Mouse (Mus musculus) ovary, adult 10 weeks (tissue): ENCODE results near the gene Sgo1. TPM values are rescaled to one million over a fixed set of nuclear protein-coding genes. Genes with fewer than 3 reads are reported as not detected.

Experiments
- polyA plus RNA-seq: library from polyadenylated mRNA; stranded (reverse); fragments of 350-450 nt; fragmentation: Illumina TruSeq; extraction: RNeasy Lipid Tissue Mini Kit (QIAGEN cat#74804); gene quantifications from one replicate; pipeline ENCODE4 v1.2.3, GENCODE M21; 2014

Gene Sgo1
- 27.4 TPM for polyA plus RNA-seq

DNA sequence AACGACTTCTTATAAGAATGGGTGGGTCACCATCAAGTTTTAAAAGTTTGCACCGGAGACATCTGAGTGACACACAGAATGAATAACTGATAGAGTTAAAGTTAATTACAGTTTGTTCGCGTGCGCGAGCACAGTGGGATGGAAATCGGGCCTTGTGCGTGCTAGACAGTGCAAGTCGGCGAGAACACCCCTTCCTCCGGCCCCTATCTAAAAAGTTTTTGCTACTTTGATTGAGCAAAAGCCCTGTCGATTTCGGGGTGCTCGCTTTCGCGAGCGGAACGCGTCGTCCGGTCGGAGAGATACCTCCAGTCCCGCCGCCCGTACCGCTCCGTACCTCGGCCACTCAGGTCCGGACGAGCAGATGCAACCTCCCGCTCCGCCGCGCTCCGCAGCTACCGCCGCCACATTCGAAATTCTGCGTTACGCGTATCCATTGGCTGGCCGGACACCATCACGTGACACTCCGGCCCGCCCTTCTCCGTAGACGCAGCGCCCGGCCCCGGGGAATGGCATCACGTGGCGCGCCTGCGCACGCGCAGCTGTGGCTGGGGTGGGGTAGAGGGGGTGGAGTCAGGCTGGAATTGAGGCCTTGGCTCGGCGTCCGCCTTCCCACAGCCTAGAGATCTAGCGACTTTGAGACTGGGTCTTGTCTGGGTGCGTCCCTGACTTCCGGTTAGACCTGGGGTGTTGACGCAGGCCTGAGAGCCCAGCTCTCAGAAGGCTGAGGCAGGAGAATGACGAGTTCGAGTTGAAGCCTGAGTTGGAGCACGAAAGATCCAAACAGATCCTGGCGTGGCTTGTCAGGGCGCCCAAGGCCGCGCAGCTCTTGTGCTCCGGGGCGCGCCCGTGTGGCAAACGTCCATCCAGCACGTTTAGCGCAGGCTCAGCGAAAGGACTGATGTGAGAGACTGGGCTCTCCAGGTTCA lies at the start of gene Sgo1:
Gene Sgo1 (minus strand): TSS at position 457 of the 926 bp plus-strand sequence.

Other genes with a start within 250 kb of the Sgo1 start
- 4.8 TPM for gene Efhb, start 226.0 kb downstream of the Sgo1 start, polyA plus RNA-seq
- gene Rab5a, start 210.1 kb downstream of the Sgo1 start, polyA plus RNA-seq = 341 TPM
- gene Pp2d1, start 149.9 kb downstream of the Sgo1 start, polyA plus RNA-seq = not detected
- 186 TPM for gene Kat2b, start 122.5 kb downstream of the Sgo1 start, polyA plus RNA-seq
- not detected for gene Sult1c2, start 157.0 kb upstream of the Sgo1 start, polyA plus RNA-seq